Mouse (Mus musculus) layer of hippocampus, adult 9-11 months (tissue): ENCODE measurements at regions not wholly inside any gene's neighbourhood (a gene's known extent, or its start where the extent isn't known, plus 50 kb on each side); places are given as distances from the start of the nearest gene placed in this dataset.

ENCODE experiments used
- DNase-seq: peaks from one replicate; pipeline ENCODE4 v3.0.0; 2022

DNA sequence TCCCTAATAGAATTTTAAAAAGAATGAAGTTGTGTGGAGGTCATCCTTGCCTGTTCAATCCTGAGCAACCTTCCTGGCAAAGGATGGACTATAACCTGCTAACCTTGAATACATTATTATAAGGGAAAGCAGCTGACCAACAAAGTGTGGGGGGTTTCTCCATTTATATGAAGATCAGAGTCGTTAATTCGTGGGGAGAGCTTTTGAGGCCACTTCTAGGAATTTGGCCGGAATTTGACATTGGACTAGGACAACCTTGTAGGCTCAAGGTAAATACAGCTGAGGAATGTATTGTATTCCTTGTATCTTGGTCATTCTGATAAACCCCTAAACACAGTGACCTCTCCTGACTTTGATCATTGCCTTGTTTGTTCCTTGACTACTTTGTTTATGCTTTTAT is 56.9 kb downstream of the Klf4 start:
- DNase-seq = no peak

DNA sequence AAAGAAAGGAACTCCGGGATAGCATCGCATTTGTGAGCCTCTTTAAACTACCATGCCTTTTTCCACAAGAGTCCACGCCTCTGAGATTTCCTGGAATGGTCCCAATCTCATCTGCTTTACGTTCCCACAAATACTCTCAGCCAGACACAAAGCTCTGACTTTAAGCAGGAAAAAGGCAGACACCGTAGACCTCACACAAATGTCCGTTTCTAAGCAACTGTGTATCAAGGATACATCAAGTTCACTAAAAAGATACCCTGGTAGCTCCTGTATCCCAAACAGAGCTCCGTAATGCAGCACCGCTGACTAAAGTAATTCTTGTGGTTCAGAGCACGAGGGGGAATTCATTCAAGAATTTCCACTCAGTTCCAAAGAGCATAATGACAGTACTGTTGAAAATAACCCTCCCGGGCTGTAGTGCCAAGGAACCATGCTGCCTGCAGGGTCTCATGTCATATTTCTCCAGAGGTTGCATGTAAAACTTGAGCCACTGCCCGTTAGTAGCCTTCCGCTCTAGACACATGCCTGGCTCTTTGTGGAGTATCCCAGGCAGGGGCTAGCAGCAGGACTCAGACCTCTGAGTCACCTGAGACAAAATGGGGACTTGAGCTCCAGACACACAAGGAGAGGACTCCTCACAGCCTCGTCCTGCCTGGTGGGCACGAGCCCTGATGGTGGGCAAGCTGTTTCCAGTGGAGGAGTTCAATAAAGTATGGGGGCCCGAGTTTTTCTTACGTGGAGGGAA is 58.0 kb downstream of the Klf4 start:
- DNase-seq = no peak

DNA sequence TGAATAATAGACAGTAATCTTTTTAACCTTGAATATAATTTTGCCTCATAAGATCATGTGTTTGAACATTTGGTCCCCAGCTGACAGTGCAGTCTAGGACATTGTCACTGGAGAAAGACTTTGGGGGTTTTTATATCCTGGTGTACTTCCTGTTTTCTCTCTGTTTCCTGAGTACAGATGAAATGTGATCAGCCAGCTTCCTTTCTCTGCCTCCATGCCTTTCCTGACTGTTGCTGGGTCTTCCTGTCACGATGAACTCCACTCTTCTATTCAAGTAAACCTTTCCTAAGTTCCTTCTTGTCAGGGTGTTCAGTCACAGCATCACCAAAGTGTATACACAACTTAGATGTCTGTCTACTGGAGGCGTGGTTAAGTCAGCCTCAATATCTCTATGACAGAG is 59.6 kb downstream of the Klf4 start:
- DNase-seq = no peak

DNA sequence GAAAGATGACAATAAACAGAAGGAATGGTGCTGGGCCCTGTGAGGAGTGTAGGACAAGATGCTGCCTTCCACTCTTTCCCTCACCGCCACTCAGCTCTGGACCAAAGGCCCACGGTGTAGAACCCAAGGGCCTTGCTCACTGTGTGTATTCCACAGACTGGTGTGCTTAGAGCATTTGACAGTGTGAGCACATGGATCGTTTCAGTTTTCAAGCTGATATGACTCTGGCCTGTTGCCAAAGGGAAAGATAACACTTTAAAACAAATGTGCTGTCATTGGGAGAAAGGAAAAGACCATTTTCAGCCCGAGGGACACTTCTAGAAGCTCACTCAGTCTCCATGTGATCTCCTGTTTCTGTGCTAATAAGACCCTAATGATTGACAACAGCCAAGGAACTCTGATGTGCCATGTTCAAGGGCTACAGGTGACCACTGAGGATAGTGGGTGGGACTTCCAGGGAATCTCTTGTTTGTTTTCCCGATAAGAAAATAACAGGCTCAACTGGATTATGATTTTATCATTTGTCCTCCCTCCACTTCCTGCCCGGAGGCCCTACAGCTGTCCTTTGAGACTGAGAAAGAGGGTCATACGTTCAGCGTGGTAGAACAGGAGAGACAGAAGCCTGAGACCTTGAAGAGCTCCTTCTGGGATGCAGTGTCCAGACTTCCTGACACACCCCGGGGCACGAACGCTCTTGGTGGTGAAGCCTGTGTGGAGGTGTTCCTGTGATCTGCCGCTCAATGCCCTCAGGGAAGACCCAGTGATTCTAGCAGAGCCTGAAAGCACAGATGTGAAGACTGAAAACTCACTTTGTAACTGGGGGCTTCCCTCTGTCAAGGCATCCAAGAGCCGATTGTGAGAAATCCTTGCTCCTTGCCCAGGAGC is 61.2 kb downstream of the Klf4 start:
- DNase-seq = no peak

DNA sequence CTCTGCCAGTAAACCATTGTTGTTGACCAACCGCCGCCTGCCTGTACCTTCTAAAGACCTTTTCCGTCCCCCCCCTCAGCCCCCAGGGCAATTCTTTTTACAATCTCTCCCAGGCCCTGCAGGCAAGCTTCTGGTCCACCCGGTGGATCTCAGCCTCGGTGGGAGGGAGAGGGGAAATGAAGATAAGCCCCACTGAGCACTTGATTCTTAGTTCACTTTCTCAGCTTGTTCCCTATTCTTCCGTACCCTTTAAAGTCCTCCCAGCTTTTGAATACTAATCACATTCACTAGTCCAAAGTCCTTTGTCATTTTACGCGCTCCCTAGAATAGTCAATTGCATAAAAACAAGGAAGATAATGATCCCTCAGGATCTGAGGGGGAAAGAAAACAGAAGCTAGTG is 68.1 kb downstream of the Klf4 start:
- DNase-seq = no peak

DNA sequence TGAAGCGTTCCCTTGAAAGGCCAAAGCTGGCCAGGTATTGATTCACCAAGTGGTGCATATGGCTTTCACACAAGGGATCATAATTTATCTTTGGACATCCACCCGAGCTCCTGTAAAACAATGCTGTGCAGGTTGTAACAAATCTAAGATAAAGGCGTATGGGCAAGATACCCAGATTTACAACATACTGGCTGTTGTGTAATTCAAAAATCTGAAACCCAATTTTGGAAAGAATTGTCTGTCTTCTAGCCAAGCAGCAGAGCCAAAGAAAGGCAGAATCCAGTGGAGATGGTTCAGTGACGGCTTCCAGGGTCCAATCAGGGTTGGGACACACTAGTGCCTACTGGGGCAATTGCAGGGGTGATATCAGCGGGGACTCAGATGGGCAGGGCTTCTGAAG is 70.3 kb downstream of the Klf4 start:
- DNase-seq = no peak

DNA sequence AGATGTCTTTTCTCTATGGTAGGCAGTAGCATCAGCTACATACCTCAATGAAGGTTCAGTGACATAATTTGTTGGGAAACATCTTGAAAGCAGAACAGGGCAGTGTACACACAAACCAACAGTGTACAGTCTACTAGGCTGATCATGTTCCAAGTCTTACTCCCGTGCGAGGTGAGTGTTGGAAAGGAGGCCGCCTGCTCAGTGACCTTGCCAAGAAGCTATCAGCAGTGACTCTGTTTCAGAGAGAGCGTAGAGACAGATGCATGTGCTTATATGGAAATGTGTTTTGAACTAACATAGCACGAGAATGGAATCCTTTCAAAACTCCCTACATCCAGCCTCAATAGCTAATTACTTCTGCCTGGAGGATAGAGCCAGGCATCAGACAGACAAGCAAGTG is 78.4 kb downstream of the Klf4 start:
- no peak for DNase-seq

DNA sequence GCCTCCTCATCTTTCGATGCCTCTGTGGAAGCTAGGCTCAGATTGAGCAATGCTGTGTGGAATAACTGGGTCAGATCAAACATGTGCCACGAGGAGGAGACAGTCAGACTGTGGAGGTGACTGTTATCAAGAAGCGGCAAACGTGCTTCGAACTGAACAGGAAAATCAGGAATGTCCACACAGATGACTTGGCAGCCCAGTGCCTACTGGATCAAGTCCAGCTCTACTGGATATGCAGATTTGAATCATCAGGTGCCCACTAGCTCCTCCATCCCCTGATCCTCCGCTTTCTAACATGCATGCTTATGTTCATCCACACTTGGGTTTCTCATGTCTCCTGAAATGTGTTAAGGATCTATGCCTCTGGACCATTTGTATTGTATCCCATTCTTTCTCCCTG is 79.7 kb downstream of the Klf4 start:
- DNase-seq = no peak

DNA sequence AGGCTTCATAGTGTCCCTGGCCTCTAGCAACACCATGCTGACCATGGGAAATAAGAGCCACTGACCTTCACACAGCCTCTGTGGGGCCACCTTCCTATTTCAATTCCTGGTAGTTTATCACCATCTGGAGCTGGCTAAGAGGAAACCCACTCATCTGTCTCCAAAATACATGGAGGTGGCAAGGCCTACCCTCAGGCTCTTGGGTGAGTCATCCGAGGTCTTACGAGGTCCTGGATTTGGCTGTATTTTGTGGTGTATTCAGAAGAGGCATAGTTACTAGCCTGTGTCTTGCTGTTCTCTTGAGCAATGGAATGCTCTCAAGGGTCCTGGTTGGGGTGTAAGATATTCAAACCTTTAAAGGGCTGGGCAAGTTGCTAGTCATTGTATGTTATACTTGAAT is 80.6 kb downstream of the Klf4 start:
- DNase-seq = no peak

DNA sequence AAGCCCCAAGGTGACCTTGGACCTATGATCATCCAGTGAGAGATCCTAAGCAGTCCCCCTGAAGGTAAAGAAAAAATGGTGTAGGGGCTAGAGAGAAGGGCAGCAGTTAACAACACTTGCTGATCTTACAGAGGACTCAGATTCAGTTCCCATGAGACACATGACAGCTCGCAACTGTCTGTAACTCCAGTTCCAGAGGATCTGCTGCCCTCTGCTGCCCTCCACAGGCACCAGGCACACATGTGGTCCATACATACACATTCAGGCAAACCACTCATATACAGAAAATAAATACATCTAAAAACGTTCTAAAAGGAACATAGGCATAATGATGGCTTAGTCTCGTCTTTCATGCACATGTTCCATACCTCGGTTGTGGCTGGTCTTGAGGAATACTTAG is 81.2 kb downstream of the Klf4 start:
- DNase-seq = no peak

DNA sequence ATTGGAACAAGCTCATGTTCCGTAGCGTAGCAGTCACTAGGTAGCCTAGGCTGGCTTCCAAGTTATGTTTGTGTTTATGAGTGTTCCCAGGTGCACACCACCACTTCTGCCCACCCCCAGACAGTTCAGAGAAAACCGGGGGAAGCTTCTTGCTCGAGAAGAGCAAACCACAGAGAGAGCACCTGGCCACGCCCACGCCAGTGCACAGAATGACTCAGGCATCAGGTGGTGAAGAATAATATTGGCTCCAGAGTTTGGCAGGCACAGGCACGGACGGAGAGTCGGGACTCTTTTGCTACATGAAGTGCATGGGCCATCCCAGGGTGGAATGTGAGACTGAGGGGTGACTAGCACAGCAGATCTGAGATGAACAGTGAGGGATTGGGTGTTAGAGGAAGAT is 88.8 kb downstream of the Klf4 start:
- DNase-seq = peak; percentile 12

DNA sequence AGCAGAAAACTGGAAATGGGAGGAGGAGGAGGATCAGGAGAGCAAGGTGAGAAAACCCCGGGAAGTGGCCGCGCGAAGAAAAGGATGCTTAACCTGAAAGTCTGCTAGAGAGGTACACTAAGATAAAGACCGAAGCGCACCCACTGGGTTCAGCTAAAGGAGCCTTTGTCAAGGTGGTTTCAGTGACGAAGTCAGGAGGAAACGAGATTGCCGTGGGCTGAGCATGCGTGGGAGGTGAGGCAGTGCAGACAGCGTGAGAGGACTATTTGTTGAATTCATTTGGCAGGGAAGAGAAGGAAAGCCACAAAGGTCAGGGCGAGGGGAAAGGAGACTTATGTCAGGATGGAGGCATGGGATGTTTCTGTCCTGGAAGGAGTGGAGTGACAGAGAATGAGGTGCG is 90.2 kb downstream of the Klf4 start:
- DNase-seq = peak; percentile 9
